Mouse (Mus musculus) lung, adult 2 months (tissue): ENCODE data around the gene Emp1.

Experiments used
- CTCF ChIP-seq: fragments of 200-500 bp; IDR thresholded peaks from 2 replicates; pipeline ENCODE4 v1.5.1; 2011; ENCODE audit warnings: mild to moderate bottlenecking, low read length, control low read depth; ENCODE audit not compliant: insufficient read depth
- POLR2A ChIP-seq: fragments of 200-500 bp; IDR thresholded peaks from 2 replicates; pipeline ENCODE4 v1.6.1; 2011; ENCODE audit warnings: low read depth, mild to moderate bottlenecking, control low read depth, low read length, borderline replicate concordance; ENCODE audit errors: extremely low read depth

DNA sequence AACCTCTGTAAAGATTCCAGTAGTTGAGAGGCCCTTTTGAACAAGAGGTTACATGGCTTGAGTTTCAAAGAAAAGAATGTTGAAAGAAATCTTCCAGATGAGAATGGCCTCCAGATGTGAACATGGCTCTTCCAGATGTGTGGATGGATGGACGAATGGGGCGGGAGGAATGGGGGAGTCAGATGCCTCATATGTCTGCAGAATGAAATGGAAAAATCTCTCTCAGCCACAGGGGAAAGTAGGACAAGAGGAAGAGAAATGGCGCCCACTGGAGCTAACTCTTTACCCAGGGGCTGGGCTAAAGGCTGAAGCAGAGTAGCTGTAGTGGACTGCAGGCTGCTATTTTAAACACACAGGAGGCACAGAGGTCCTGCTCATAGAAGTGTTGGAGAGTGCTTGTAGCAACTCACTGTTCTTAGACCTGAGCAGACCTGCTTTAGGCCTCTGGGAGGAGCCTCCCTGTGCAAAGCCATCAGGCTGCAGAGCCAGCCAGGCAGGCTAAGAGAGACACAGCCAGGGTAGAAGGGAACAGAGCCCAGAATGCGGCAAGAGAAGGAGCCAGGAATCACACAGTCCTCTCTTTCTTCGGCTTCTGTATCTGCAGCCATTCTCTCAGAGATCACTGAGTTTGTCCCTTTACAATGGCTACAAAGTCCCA is 28.2 kb upstream of the Emp1 start:
- TF ChIP-seq CTCF, result no peak
- no peak for TF ChIP-seq POLR2A
